Mouse (Mus musculus) right cerebral cortex, postnatal 14 days (tissue): ENCODE measurements around the gene Arrdc4.
A peak's percentile ranks its signal among the peaks of the same experiment; 100 is the strongest.

Experiments
- DNase-seq: peaks from one replicate; pipeline ENCODE4 v3.0.0; 2022

The Arrdc4 gene

GRCm38 (mm10) chr7:68748761-68749635 is at the start of gene Arrdc4:
Gene Arrdc4, minus strand, starts transcription at chr7:68749241.
- DNase-seq: peak; percentile 91

DNA sequence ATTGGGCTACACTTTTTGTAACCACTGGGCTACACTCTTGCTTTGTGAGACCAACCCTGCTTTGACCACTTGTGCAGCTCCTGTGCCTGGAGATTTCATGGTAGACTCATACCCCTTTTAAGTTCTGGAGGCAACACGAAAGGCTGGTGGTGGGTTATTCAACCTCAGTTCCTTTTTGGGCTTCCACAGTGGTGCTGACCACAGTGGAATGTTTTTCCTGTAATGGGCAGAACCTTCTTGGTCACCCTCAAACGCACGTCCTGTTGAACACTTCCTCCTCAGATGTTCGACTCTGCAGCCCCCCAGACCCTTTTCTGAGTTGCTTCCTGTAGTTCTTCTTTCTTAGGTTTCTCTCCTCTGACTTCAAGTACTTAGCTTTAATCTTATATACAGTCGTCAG is 46.5 kb upstream of the Arrdc4 start:
- no peak for DNase-seq

- DNase-seq: no peak
Measured at GRCm38 (mm10) chr7:68788711-68789110, 39.7 kb upstream of the Arrdc4 start.

DNA sequence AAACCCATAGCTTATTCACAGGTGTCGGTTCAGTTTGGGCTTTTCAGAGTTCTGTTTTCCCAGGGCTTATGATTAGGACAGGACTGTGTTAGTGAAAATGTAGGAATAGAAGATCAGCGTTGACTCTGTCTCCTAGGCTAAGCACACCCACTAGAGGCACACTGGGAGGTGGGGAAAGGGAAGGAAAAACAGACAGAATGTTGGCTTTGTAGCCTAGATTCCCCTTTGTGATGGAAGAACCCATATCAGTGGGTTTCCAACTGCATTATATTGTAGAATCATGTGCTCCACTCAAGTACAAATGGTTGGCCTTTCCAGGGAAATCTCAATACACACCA is 22.7 kb upstream of the Arrdc4 start:
- DNase-seq: no peak

GRCm38 (mm10) chr7:68770894-68771756 is 22.1 kb upstream of the Arrdc4 start:
- no peak for DNase-seq

GRCm38 (mm10) chr7:68765926-68766325 is 16.9 kb upstream of the Arrdc4 start:
- no peak for DNase-seq

- DNase-seq: no peak
Measured at GRCm38 (mm10) chr7:68759148-68759724, 10.2 kb upstream of the Arrdc4 start.

DNA sequence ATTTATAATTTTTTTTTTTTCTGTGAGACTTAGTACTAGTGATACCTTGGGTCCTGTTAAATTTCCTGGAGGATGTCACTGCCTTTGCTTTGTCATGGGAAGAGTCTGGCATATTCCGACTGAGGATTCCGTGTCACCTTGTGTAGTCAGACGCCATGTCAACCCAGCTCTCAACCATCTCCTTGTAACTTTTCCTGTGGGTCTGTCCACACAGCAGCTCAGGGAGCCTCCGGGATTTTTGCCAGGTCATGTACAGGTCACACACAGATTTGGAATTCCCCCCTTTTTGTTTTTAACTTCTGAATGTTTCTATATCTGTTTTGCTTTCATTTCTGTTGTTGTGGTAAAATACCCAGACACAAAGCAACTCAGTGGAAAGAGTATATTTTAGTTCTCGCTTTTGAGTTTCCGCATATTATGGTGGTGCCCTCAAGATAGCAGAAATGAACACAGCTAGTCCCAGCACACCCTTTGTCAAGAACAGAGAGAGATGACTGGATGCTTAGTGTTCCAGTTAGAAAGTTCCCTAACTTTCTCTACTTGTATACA is 7.7 kb upstream of the Arrdc4 start:
- DNase-seq: no peak

DNA sequence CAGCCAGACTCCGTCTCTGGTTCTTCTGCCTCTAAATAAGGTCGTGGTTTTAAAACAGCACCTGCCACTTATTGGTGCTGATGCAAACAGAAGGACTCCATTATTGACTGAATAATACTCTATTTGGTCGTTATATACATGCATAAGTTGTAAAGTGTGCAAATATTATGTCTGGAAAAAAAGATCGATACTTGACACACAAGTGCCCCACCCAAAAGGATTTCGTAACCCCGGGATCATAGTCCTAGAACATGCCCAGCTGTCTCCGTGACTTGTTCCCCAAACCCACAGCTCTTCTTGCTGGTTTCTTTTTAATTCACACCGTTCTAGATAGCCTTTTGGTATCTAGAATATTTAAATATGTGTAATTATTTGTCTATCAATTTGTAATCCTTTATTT is 878 bp upstream of the Arrdc4 start:
- DNase-seq: no peak

- DNase-seq: peak; percentile 33
Measured at GRCm38 (mm10) chr7:68748361-68748760, 680 bp downstream of the Arrdc4 start.

GRCm38 (mm10) chr7:68744616-68745015 is 4.4 kb downstream of the Arrdc4 start:
- no peak for DNase-seq

DNA sequence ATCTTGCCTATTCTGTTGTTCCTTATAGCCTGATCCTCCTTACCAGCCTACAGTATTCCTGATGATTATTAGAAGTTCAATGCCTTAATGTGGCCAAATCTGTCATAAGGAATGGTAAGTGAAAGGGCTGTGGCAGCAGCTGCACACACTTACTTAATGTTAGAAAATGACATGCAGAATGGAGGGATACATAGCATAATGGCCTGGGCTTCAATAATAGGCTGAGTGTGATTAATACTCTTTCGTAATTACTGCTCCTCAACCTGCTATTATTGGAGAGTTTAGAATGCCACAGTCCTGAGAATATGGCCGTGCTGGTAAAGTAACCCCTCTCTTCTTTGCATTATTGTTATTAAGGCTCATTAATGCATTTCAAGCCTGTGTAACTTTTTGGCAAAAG is 4.8 kb downstream of the Arrdc4 start:
- DNase-seq: no peak

- no peak for DNase-seq
Measured at GRCm38 (mm10) chr7:68740763-68741162, 8.3 kb downstream of the Arrdc4 start.

DNA sequence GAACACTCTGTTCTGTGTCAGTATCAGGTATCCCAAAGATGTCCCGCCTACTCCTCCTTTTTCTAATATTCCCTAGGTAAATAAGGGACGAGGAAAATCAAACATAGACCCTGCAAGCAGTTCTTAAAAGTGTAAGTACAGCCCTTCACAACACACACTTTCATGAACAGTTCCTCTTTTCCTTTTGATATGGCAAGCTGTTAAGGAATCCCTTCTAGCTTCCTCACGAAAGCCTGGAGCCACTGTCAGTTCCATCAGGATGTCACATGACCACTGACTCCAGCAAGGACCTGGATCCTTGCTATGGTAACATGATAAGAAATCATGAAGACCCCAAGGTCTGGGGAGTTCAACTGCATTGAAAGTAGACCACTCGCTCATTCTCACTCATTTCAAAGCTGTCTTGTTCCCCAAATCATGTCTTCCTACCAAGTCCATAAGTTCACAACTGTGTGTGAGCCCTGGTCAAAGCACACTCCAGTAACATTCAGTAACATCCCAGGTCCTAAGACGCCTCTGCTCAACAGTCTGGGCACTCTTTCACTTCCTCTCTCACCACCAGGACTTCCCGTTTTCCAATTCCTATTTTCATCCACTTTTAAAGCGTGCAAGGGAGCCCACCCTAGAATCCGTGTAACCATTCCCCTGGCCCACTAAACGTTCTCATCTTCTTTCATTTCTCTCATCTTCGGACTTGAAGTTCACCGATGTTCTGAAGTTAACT is 10.2 kb downstream of the Arrdc4 start:
- no peak for DNase-seq

- no peak for DNase-seq
Measured at GRCm38 (mm10) chr7:68726380-68726779, 22.7 kb downstream of the Arrdc4 start.

GRCm38 (mm10) chr7:68724711-68725110 is 24.3 kb downstream of the Arrdc4 start:
- DNase-seq: no peak

GRCm38 (mm10) chr7:68721520-68721919 is 27.5 kb downstream of the Arrdc4 start:
- no peak for DNase-seq

DNA sequence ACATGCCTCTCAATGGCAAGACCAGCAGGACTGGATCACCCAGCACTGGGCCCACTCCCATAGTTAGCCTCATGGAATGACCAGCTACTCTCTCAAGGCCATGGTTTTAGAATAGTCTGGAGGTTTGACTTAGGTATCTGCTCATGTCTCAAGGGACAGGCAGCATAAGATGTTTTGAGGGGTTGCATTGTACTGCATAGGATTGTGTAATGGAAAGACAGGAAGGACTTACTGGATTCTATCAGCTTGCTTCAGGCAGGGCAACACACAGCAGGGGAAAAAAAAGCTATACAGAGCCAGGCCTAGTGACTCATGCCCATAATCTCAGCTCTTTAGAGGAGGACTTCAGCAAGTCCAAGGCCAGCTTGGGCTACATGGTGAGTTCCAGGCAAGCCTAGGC is 31.1 kb downstream of the Arrdc4 start:
- DNase-seq: no peak

DNA sequence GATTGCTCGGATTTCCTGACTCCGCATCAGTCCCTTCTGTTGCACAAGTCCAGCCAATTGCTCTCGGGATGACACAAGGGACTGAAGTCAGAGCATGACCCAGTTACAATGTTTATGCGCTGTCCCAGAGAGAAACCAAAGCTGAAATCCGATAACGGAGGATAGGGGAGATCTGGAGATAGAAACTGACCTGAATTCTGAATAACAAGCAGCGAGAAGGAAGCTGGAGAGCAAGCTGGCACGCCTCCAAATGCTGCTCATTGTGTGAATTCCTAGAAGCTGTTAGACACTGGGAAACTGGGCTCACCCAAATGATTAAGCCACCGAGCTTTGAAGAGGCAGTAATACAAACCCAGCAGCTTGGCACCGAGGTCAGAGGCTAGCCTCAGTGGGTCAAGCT is 31.5 kb downstream of the Arrdc4 start:
- peak; percentile 79 for DNase-seq

GRCm38 (mm10) chr7:68716926-68717325 is 32.1 kb downstream of the Arrdc4 start:
- no peak for DNase-seq

GRCm38 (mm10) chr7:68712928-68713327 is 36.1 kb downstream of the Arrdc4 start:
- no peak for DNase-seq

DNA sequence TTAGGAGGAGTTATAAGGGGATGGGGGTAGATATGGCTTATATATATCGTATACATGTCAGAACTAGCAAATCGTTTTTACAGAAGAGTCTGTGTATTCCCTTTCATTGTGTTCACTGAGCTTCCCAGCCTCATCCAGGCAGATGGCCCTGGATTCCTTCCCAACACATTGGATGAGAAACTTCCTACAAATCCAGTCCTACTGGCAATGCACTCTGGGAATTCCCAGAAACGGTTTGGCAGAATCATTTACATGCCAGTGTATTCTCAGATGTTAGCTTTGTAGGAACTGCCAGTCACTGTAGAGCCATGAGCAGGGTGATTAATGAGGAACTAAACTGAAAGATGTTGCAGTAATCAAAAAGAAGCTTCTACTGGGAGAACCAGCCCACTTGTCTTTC is 36.6 kb downstream of the Arrdc4 start:
- DNase-seq: no peak

- DNase-seq: no peak
Measured at GRCm38 (mm10) chr7:68709319-68709573, 39.8 kb downstream of the Arrdc4 start.
